Mouse (Mus musculus): ENCODE data around the gene Fzr1.

GRCm38 (mm10) chr10:81325176-81325575 lies 53.1 kb downstream of the Fzr1 start:
- TF ChIP-seq CTCF (IDR thresholded peaks at IDR 0.05; ENCODE audit: control insufficient read depth, insufficient read depth, insufficient read length) = no peak
- TF ChIP-seq CEBPB (IDR thresholded peaks at IDR 0.05; ENCODE audit: low read depth) = no peak
- TF ChIP-seq MAX (IDR thresholded peaks at IDR 0.05) = no peak
- TF ChIP-seq MYOD1 (IDR thresholded peaks at IDR 0.05; ENCODE audit: control insufficient read depth, insufficient read length, low read depth) = no peak

Measured in C2C12 (cell line).